ENCODE assay signal across 11 mouse cellular contexts in the genomic region with DNA sequence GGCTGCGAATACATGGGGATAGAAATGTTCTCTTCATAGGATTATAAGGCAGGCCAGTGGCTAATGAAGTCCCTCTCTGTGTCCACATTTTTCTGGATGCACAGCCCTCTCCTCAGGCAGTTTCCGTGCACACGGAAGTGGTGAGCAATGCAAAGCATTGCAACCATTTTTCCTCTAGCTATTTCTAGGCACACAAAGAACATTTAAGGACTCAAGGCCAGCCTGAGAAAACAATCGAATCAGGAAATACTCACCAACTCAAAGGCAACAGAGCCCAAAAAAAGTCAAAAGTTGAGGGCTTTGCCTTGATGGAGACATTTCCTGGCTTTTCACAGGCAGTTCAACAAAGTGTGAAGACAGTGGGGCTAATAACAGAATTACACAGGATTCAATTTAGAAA. TPM values are rescaled to one million over a fixed set of nuclear protein-coding genes. Genes with fewer than 3 reads are reported as not detected.
DNase-seq lines count a peak whose midpoint lies in the region; ATAC-seq and TF ChIP-seq lines count a peak whose summit lies in the region.
"Had no signal": no experiment of that assay in that cellular context is flagged by ENCODE, and none has a peak within 500 bp of the region (broad histone marks: within the 10 kb centered on the region; RNA-seq: fewer than 3 reads in every experiment).

No protein-coding gene starts in this region.

- DNase-seq in 416B (ENCODE audit: low read depth) = peak; percentile 46
- DNase-seq in embryonic facial prominence, embryonic 11.5 days (ENCODE audit: low spot score) = no peak
- DNase-seq in limb, embryonic 14.5 days (ENCODE audit: low spot score) = no peak
- DNase-seq in thymus, postnatal 4 days = no peak
- DNase-seq in adrenal gland, postnatal 4 days (ENCODE audit: low spot score in 2 of 2) = no peak
- no peak for DNase-seq in frontal cortex, adult 2 months (ENCODE audit: extremely low spot score in 1 of 2, low spot score in 1 of 2)
- DNase-seq: adrenal gland, postnatal 36 days had no signal

- H3K27me3 ChIP-seq in hindbrain, embryonic 12.5 days = no peaks in the 10 kb centered on the region
- no peaks in the 10 kb centered on the region for H3K27me3 ChIP-seq in hindbrain, embryonic 16.5 days (replicated peaks; ENCODE audit: control insufficient read depth, insufficient read depth, low read length)
- H3K27me3 ChIP-seq in embryonic facial prominence, embryonic 11.5 days (ENCODE audit: control insufficient read depth, insufficient read depth, low read length) = no peaks in the 10 kb centered on the region
- no peaks in the 10 kb centered on the region for H3K27me3 ChIP-seq in limb, embryonic 14.5 days (ENCODE audit: control insufficient read depth, insufficient read depth, low read length)

- no peak overlapping the region for H3K9ac ChIP-seq in hindbrain, embryonic 12.5 days
- no peak overlapping the region for H3K9ac ChIP-seq in hindbrain, embryonic 16.5 days (ENCODE audit: low read depth, low read length)
- H3K9ac ChIP-seq in embryonic facial prominence, embryonic 11.5 days (replicated peaks; ENCODE audit: low read length) = no peak overlapping the region
- H3K9ac ChIP-seq in limb, embryonic 14.5 days (ENCODE audit: low read depth, low read length, severe bottlenecking) = no peak overlapping the region
- H3K9ac ChIP-seq: liver, embryonic 14.5 days had no signal

- H3K36me3 ChIP-seq in hindbrain, embryonic 12.5 days = no peaks in the 10 kb centered on the region
- H3K36me3 ChIP-seq in hindbrain, embryonic 16.5 days (ENCODE audit: control insufficient read depth, insufficient read depth, low read length) = no peaks in the 10 kb centered on the region
- H3K36me3 ChIP-seq in embryonic facial prominence, embryonic 11.5 days (replicated peaks; ENCODE audit: control insufficient read depth, insufficient read depth, low read depth, low read length) = no peaks in the 10 kb centered on the region; the same call in 1 of the 2 replicates
- H3K36me3 ChIP-seq in limb, embryonic 14.5 days (ENCODE audit: control insufficient read depth, insufficient read depth, low read length) = peaks cover 13% of the 10 kb centered on the region; the same call in 1 of the 2 replicates

- H3K9me3 ChIP-seq in hindbrain, embryonic 12.5 days (replicated peaks) = no peaks in the 10 kb centered on the region
- no peaks in the 10 kb centered on the region for H3K9me3 ChIP-seq in hindbrain, embryonic 16.5 days (ENCODE audit: control insufficient read depth, low read length)
- H3K9me3 ChIP-seq in embryonic facial prominence, embryonic 11.5 days (replicated peaks; ENCODE audit: control insufficient read depth, low read length) = no peaks in the 10 kb centered on the region
- H3K9me3 ChIP-seq in limb, embryonic 14.5 days (ENCODE audit: control insufficient read depth, low read length) = no peaks in the 10 kb centered on the region
- H3K9me3 ChIP-seq: G1E had no signal

- H3K4me2 ChIP-seq in hindbrain, embryonic 12.5 days (replicated peaks) = no peak overlapping the region
- H3K4me2 ChIP-seq in hindbrain, embryonic 16.5 days (ENCODE audit: low read length) = no peak overlapping the region
- H3K4me2 ChIP-seq in embryonic facial prominence, embryonic 11.5 days (ENCODE audit: low read depth, low read length) = no peak overlapping the region
- H3K4me2 ChIP-seq in limb, embryonic 14.5 days (replicated peaks; ENCODE audit: low read depth, low read length, severe bottlenecking) = no peak overlapping the region

- 73% methylated on average over 4 of the region's 4 CpGs for WGBS in hindbrain, embryonic 12.5 days
- 86% methylated on average over 4 of the region's 4 CpGs for WGBS in hindbrain, embryonic 16.5 days
- 58% methylated on average over 4 of the region's 4 CpGs for WGBS in embryonic facial prominence, embryonic 11.5 days
- WGBS in limb, embryonic 14.5 days = 73% methylated on average over 4 of the region's 4 CpGs

- peaks cover 59% of the 10 kb centered on the region for H3K4me1 ChIP-seq in hindbrain, embryonic 12.5 days
- H3K4me1 ChIP-seq in hindbrain, embryonic 16.5 days (ENCODE audit: control insufficient read depth, insufficient read depth, low read depth, low read length) = peaks cover 4% of the 10 kb centered on the region; the same call in 1 of the 2 replicates
- peaks cover 7% of the 10 kb centered on the region for H3K4me1 ChIP-seq in embryonic facial prominence, embryonic 11.5 days (ENCODE audit: control insufficient read depth, insufficient read depth, low read length)
- H3K4me1 ChIP-seq in limb, embryonic 14.5 days (ENCODE audit: control insufficient read depth, insufficient read depth, low read length) = peaks cover 56% of the 10 kb centered on the region

- ATAC-seq in hindbrain, embryonic 12.5 days (ENCODE audit: low FRiP score) = no peak
- ATAC-seq in hindbrain, embryonic 16.5 days = no peak
- no peak for ATAC-seq in embryonic facial prominence, embryonic 11.5 days (replicated peaks; ENCODE audit: insufficient number of reproducible peaks, low FRiP score, low TSS enrichment, low read depth)
- no peak for ATAC-seq in limb, embryonic 14.5 days (ENCODE audit: low FRiP score, low read depth)

- H3K27ac ChIP-seq in hindbrain, embryonic 12.5 days = peak overlapping the region; percentile 71; the same call in 1 of the 2 replicates
- no peak overlapping the region; the same call in 1 of the 2 replicates for H3K27ac ChIP-seq in hindbrain, embryonic 16.5 days (ENCODE audit: low read depth, low read length)
- peak overlapping the region; percentile 7; the same call in 1 of the 2 replicates for H3K27ac ChIP-seq in embryonic facial prominence, embryonic 11.5 days (replicated peaks; ENCODE audit: low read depth, low read length)
- H3K27ac ChIP-seq in limb, embryonic 14.5 days (replicated peaks; ENCODE audit: low read depth, low read length) = peak overlapping the region; percentile 48; the same call in 1 of the 2 replicates

- TF ChIP-seq POLR2A in limb, embryonic 14.5 days (IDR thresholded peaks at IDR 0.05; ENCODE audit: borderline replicate concordance, extremely low read depth, insufficient read depth, insufficient read length) = no peak

- H3K4me3 ChIP-seq in hindbrain, embryonic 12.5 days = no peak overlapping the region
- no peak overlapping the region for H3K4me3 ChIP-seq in hindbrain, embryonic 16.5 days (ENCODE audit: low read length)
- H3K4me3 ChIP-seq in embryonic facial prominence, embryonic 11.5 days (ENCODE audit: low read depth, low read length) = no peak overlapping the region
- H3K4me3 ChIP-seq in limb, embryonic 14.5 days (replicated peaks; ENCODE audit: low read length) = no peak overlapping the region

RNA-seq across cellular contexts. Expression of gene Actn4, which starts 21.0 kb away (rescaled TPM):
- polyA plus RNA-seq in hindbrain, embryonic 12.5 days (2016; fragmentation: Nextera tagmentation; extraction: Ambion mirVana) = 194 and 200 TPM in 2 replicates
- 146 and 172 TPM in 2 replicates for polyA plus RNA-seq in hindbrain, embryonic 16.5 days (2015; fragmentation: Nextera tagmentation; extraction: Ambion mirVana)
- polyA plus RNA-seq in embryonic facial prominence, embryonic 11.5 days (2014; fragmentation: Nextera tagmentation; extraction: Ambion mirVana) = 190 and 201 TPM in 2 replicates
- 268 and 299 TPM in 2 replicates for polyA plus RNA-seq in limb, embryonic 14.5 days (2012; rRNA removed)
- 295 and 304 TPM in 2 replicates for polyA plus RNA-seq in limb, embryonic 14.5 days (2014; fragmentation: Nextera tagmentation; extraction: Ambion mirVana)
- total RNA-seq in adrenal gland, postnatal 4 days (2021) = 100 to 1,000 TPM; 220 to 242 TPM
- polyA plus RNA-seq in frontal cortex, adult 2 months (2012; rRNA removed) = 214 and 220 TPM in 2 replicates

RNA-seq across cellular contexts. Expression of gene Eif3k, which starts 40.5 kb away (rescaled TPM):
- polyA plus RNA-seq in hindbrain, embryonic 12.5 days (2016; fragmentation: Nextera tagmentation; extraction: Ambion mirVana) = 298 and 331 TPM in 2 replicates
- polyA plus RNA-seq in hindbrain, embryonic 16.5 days (2015; fragmentation: Nextera tagmentation; extraction: Ambion mirVana) = 282 and 295 TPM in 2 replicates
- polyA plus RNA-seq in embryonic facial prominence, embryonic 11.5 days (2014; fragmentation: Nextera tagmentation; extraction: Ambion mirVana) = 439 and 446 TPM in 2 replicates
- polyA plus RNA-seq in limb, embryonic 14.5 days (2012; rRNA removed) = 473 and 518 TPM in 2 replicates
- 450 TPM in 2 replicates for polyA plus RNA-seq in limb, embryonic 14.5 days (2014; fragmentation: Nextera tagmentation; extraction: Ambion mirVana)
- 100 to 1,000 TPM; 308 to 312 TPM for total RNA-seq in adrenal gland, postnatal 4 days (2021)
- polyA plus RNA-seq in frontal cortex, adult 2 months (2012; rRNA removed) = 311 and 352 TPM in 2 replicates

RNA-seq across cellular contexts. Expression of gene Map4k1, which starts 40.7 kb away (rescaled TPM):
- polyA plus RNA-seq in hindbrain, embryonic 12.5 days (2016; fragmentation: Nextera tagmentation; extraction: Ambion mirVana) = 4.9 and 5.4 TPM in 2 replicates
- polyA plus RNA-seq in hindbrain, embryonic 16.5 days (2015; fragmentation: Nextera tagmentation; extraction: Ambion mirVana) = 10.7 and 13.8 TPM in 2 replicates
- polyA plus RNA-seq in embryonic facial prominence, embryonic 11.5 days (2014; fragmentation: Nextera tagmentation; extraction: Ambion mirVana) = 6.4 and 8.1 TPM in 2 replicates
- 9.3 and 9.5 TPM in 2 replicates for polyA plus RNA-seq in limb, embryonic 14.5 days (2012; rRNA removed)
- 6.4 and 7.0 TPM in 2 replicates for polyA plus RNA-seq in limb, embryonic 14.5 days (2014; fragmentation: Nextera tagmentation; extraction: Ambion mirVana)
- total RNA-seq in adrenal gland, postnatal 4 days (2021) = 1 to 10 TPM; 2.5 to 3.6 TPM
- 3.1 and 3.8 TPM in 2 replicates for polyA plus RNA-seq in frontal cortex, adult 2 months (2012; rRNA removed)

RNA-seq across cellular contexts. Expression of gene Capn12, which starts 59.9 kb away (rescaled TPM):
- 0.34 and 0.78 TPM in 2 replicates for polyA plus RNA-seq in hindbrain, embryonic 12.5 days (2016; fragmentation: Nextera tagmentation; extraction: Ambion mirVana)
- polyA plus RNA-seq in hindbrain, embryonic 16.5 days (2015; fragmentation: Nextera tagmentation; extraction: Ambion mirVana) = 0.54 and 0.70 TPM in 2 replicates
- polyA plus RNA-seq in embryonic facial prominence, embryonic 11.5 days (2014; fragmentation: Nextera tagmentation; extraction: Ambion mirVana) = 0.21 and 0.29 TPM in 2 replicates
- polyA plus RNA-seq in limb, embryonic 14.5 days (2012; rRNA removed) = 0.19 and 0.25 TPM in 2 replicates
- polyA plus RNA-seq in limb, embryonic 14.5 days (2014; fragmentation: Nextera tagmentation; extraction: Ambion mirVana) = 0.58 and 0.94 TPM in 2 replicates
- under 1 TPM; 0.11 to 0.17 TPM for total RNA-seq in adrenal gland, postnatal 4 days (2021)
- polyA plus RNA-seq in frontal cortex, adult 2 months (2012; rRNA removed) = 0.71 and 1.00 TPM in 2 replicates
